Mouse (Mus musculus) erythroblast, embryonic 14.5 days (primary cell): ENCODE measurements at regions not wholly inside any gene's neighbourhood (a gene's known extent, or its start where the extent isn't known, plus 50 kb on each side); places are given as distances from the start of the nearest gene placed in this dataset.

Source experiments
- GATA1 ChIP-seq: IDR thresholded peaks from 2 replicates; pipeline ENCODE4 v1.6.1; 2012; ENCODE audit warnings: low read length, inconsistent platforms, mixed read lengths
- TAL1 ChIP-seq: IDR thresholded peaks from 3 replicates; pipeline ENCODE4 v1.6.1; 2012; ENCODE audit warnings: low read length, inconsistent platforms, mixed read lengths

- TF ChIP-seq TAL1 (no peak), GATA1 (no peak)
Measured at GRCm38 (mm10) chr16:13049321-13049720, 60.2 kb upstream of the Ercc4 start.
